Mouse (Mus musculus): Measurements from ENCODE around the gene Gipc1. TPM values are rescaled to one million over a fixed set of nuclear protein-coding genes. Genes with fewer than 3 reads are reported as not detected.

Gene Gipc1
- total and polyA plus RNA-seq, 2 experiments from 2014 or later, result 74.2 to 111 TPM

DNA sequence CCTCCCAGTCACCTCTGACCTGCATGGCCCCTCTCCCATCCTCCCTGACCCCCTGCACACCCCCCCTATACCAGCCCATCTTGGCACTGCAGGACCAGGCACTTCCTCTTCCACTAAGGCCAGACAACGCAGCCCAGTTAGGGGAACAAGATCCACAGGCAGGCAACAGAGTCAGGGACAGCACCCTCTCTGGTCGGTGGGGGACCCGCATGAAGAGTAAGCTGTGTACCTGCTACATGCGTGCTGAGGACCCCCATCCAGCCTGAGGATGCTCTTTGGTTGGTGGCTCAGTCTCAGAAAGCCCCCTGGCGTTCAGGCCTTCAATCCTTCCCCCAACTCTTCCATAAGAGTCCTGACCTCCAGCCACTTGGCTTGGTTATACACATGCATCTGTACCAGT lies 53.9 kb downstream of the Gipc1 start:
- TF ChIP-seq CTCF (IDR thresholded peaks at IDR 0.05), result no peak
- WGBS, result 58% methylated on average over 5 of the region's 5 CpGs
- Histone ChIP-seq H3K27me3 (ENCODE audit: insufficient read depth, low read length) (no peaks in the 10 kb centered on the region), H3K27ac (ENCODE audit: low read depth, low read length) (no peak overlapping the region), H3K4me1 (ENCODE audit: insufficient read depth, low read length) (no peaks in the 10 kb centered on the region), H3K9me3 (ENCODE audit: low read length) (no peaks in the 10 kb centered on the region), H3K36me3 (ENCODE audit: insufficient read depth, low read length) (no peaks in the 10 kb centered on the region), H3K4me2 (ENCODE audit: low read depth, low read length, poor library complexity, severe bottlenecking) (no peak overlapping the region), H3K4me3 (ENCODE audit: low read depth, low read length) (no peak overlapping the region), H3K9ac (replicated peaks; ENCODE audit: low read length, poor library complexity, severe bottlenecking) (no peak overlapping the region)
- no peak for ATAC-seq (ENCODE audit: low FRiP score)
- DNase-seq (ENCODE audit: low spot score), result no peak

DNA sequence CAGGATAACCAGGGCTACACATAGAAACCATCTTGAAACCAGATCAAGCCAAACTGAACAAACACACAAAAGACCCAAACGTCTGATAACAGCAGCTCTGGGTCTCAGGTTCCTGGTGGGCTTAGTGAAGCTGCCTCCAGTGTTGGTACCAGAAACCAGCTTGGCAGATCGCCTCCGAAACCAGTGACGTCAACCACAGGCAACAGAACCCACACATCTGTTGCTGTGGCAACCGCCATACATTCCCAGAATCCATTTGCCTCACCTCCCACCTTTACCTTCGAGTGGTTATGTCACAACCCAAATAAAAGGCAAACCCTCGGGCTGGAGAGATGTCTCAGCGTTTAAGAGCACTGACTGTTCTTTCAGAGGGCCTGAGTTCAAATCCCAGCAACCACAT lies 55.1 kb downstream of the Gipc1 start:
- ATAC-seq (ENCODE audit: low FRiP score), result no peak
- Histone ChIP-seq H3K27ac (ENCODE audit: low read depth, low read length) (no peak overlapping the region), H3K9ac (replicated peaks; ENCODE audit: low read length, poor library complexity, severe bottlenecking) (no peak overlapping the region), H3K4me3 (ENCODE audit: low read depth, low read length) (no peak overlapping the region), H3K9me3 (ENCODE audit: low read length) (no peaks in the 10 kb centered on the region), H3K36me3 (ENCODE audit: insufficient read depth, low read length) (no peaks in the 10 kb centered on the region), H3K4me2 (ENCODE audit: low read depth, low read length, poor library complexity, severe bottlenecking) (no peak overlapping the region), H3K27me3 (ENCODE audit: insufficient read depth, low read length) (no peaks in the 10 kb centered on the region), H3K4me1 (ENCODE audit: insufficient read depth, low read length) (no peaks in the 10 kb centered on the region)
- DNase-seq (ENCODE audit: low spot score), result no peak
- WGBS, result 73% methylated on average over 8 of the region's 8 CpGs
- no peak for TF ChIP-seq CTCF (IDR thresholded peaks at IDR 0.05)

Other genes starting within 250 kb of the Gipc1 start
- 319 and 385 TPM in 2 replicates for gene Scoc, start 194.3 kb upstream of the Gipc1 start, total RNA-seq (2014; rRNA removed)
- gene Scoc, start 194.3 kb upstream of the Gipc1 start, polyA plus RNA-seq (2015; fragmentation: Nextera tagmentation; extraction: Ambion mirVana), result 483 and 520 TPM in 2 replicates
- gene Olfr370, start 116.9 kb upstream of the Gipc1 start, total RNA-seq (2014; rRNA removed), result not detected in 2 replicates
- gene Olfr370, start 116.9 kb upstream of the Gipc1 start, polyA plus RNA-seq (2015; fragmentation: Nextera tagmentation; extraction: Ambion mirVana), result not detected in 2 replicates
- gene Ndufb7, start 86.0 kb upstream of the Gipc1 start, total RNA-seq (2014; rRNA removed), result 151 and 158 TPM in 2 replicates
- 396 and 420 TPM in 2 replicates for gene Ndufb7, start 86.0 kb upstream of the Gipc1 start, polyA plus RNA-seq (2015; fragmentation: Nextera tagmentation; extraction: Ambion mirVana)
- 1,134 and 1,270 TPM in 2 replicates for gene Tecr, start 44.7 kb upstream of the Gipc1 start, total RNA-seq (2014; rRNA removed)
- gene Tecr, start 44.7 kb upstream of the Gipc1 start, polyA plus RNA-seq (2015; fragmentation: Nextera tagmentation; extraction: Ambion mirVana), result 1,433 and 1,533 TPM in 2 replicates
- gene Dnajb1, start 44.5 kb upstream of the Gipc1 start, total RNA-seq (2014; rRNA removed), result 41.0 and 43.3 TPM in 2 replicates
- 60.3 and 72.4 TPM in 2 replicates for gene Dnajb1, start 44.5 kb upstream of the Gipc1 start, polyA plus RNA-seq (2015; fragmentation: Nextera tagmentation; extraction: Ambion mirVana)
- 0.55 and 0.85 TPM in 2 replicates for gene Ptger1, start 14.0 kb downstream of the Gipc1 start, total RNA-seq (2014; rRNA removed)
- 0.27 and 0.36 TPM in 2 replicates for gene Ptger1, start 14.0 kb downstream of the Gipc1 start, polyA plus RNA-seq (2015; fragmentation: Nextera tagmentation; extraction: Ambion mirVana)
- 63.9 and 71.2 TPM in 2 replicates for gene Pkn1, start 46.5 kb downstream of the Gipc1 start, total RNA-seq (2014; rRNA removed)
- gene Pkn1, start 46.5 kb downstream of the Gipc1 start, polyA plus RNA-seq (2015; fragmentation: Nextera tagmentation; extraction: Ambion mirVana), result 21.3 and 21.7 TPM in 2 replicates
- 38.1 and 47.3 TPM in 2 replicates for gene Ddx39, start 62.5 kb downstream of the Gipc1 start, total RNA-seq (2014; rRNA removed)
- gene Ddx39, start 62.5 kb downstream of the Gipc1 start, polyA plus RNA-seq (2015; fragmentation: Nextera tagmentation; extraction: Ambion mirVana), result 68.2 and 76.6 TPM in 2 replicates
- 10.4 and 24.3 TPM in 2 replicates for gene Adgre5, start 88.6 kb downstream of the Gipc1 start, total RNA-seq (2014; rRNA removed)
- 7.7 and 8.3 TPM in 2 replicates for gene Adgre5, start 88.6 kb downstream of the Gipc1 start, polyA plus RNA-seq (2015; fragmentation: Nextera tagmentation; extraction: Ambion mirVana)
- 394 and 593 TPM in 2 replicates for gene Adgrl1, start 247.4 kb downstream of the Gipc1 start, total RNA-seq (2014; rRNA removed)
- 55.5 and 55.9 TPM in 2 replicates for gene Adgrl1, start 247.4 kb downstream of the Gipc1 start, polyA plus RNA-seq (2015; fragmentation: Nextera tagmentation; extraction: Ambion mirVana)

Data from midbrain, postnatal 0 days (tissue).